Comparison of ENCODE assay signal across 21 mouse cellular contexts in genomic region chr2:31814699-31815098, GRCm38 (mm10). TPM values are rescaled to one million over a fixed set of nuclear protein-coding genes. Genes with fewer than 3 reads are reported as not detected.
A peak's percentile ranks its signal among the peaks of the same experiment; 100 is the strongest.
DNase-seq lines count a peak whose midpoint lies in the region; ATAC-seq and TF ChIP-seq lines count a peak whose summit lies in the region.
"Had no signal": no experiment of that assay in that cellular context is flagged by ENCODE, and none has a peak within 500 bp of the region (broad histone marks: within the 10 kb centered on the region; RNA-seq: fewer than 3 reads in every experiment).

No protein-coding gene starts in this region.

- no peak overlapping the region for H3K9ac ChIP-seq in midbrain, embryonic 15.5 days
- H3K9ac ChIP-seq: embryonic facial prominence, embryonic 13.5 days; liver, embryonic 12.5 days; lung, embryonic 15.5 days; stomach, embryonic 15.5 days had no signal

- no peaks in the 10 kb centered on the region for H3K27me3 ChIP-seq in thymus, adult 2 months (ENCODE audit: control insufficient read depth, insufficient read depth, low read length)
- 0 out of 2 replicates have a peak, but pooled peaks cover 7% of the 10 kb centered on the region for H3K27me3 ChIP-seq in midbrain, embryonic 15.5 days (replicated peaks)
- H3K27me3 ChIP-seq in midbrain, embryonic 10.5 days (ENCODE audit: low read depth, poor library complexity, severe bottlenecking) = peaks cover 12% of the 10 kb centered on the region; the same call in 1 of the 2 replicates
- H3K27me3 ChIP-seq: embryonic facial prominence, embryonic 13.5 days; stomach, embryonic 15.5 days had no signal

- no peaks in the 10 kb centered on the region for H3K9me3 ChIP-seq in midbrain, embryonic 15.5 days
- no peaks in the 10 kb centered on the region for H3K9me3 ChIP-seq in midbrain, embryonic 10.5 days (replicated peaks)
- H3K9me3 ChIP-seq: embryonic facial prominence, embryonic 13.5 days; liver, embryonic 12.5 days; lung, embryonic 15.5 days; stomach, embryonic 15.5 days had no signal

- TF ChIP-seq CTCF in thymus, adult 2 months (IDR thresholded peaks at IDR 0.05; ENCODE audit: borderline replicate concordance, control insufficient read depth, extremely low read depth, insufficient read depth, low read length, poor library complexity) = no peak

- H3K4me1 ChIP-seq in thymus, adult 2 months (replicated peaks; ENCODE audit: control insufficient read depth, insufficient read depth, low read length) = peaks cover 34% of the 10 kb centered on the region
- peaks cover 12% of the 10 kb centered on the region for H3K4me1 ChIP-seq in midbrain, embryonic 15.5 days
- H3K4me1 ChIP-seq in midbrain, embryonic 10.5 days = peaks cover 26% of the 10 kb centered on the region
- H3K4me1 ChIP-seq: stomach, embryonic 15.5 days had no signal

- ATAC-seq in frontal cortex, adult (ENCODE audit: low TSS enrichment) = peak; percentile 82
- ATAC-seq in megakaryocyte, adult 5-6 weeks (ENCODE audit: poor library complexity, severe bottlenecking) = peak; percentile 26; the same call in 1 of the 2 replicates
- ATAC-seq in midbrain, embryonic 15.5 days (replicated peaks) = no peak
- ATAC-seq: liver, embryonic 12.5 days had no signal

- WGBS in thymus, adult 2 months = 16% methylated on average over 7 of the region's 7 CpGs
- WGBS in midbrain, embryonic 15.5 days = 86% methylated on average over 7 of the region's 7 CpGs
- 78% methylated on average over 7 of the region's 7 CpGs for WGBS in midbrain, embryonic 10.5 days

- no peak for DNase-seq in frontal cortex, postnatal 10 days (ENCODE audit: low spot score in 2 of 2)
- peak; percentile 73 for DNase-seq in T-cell, adult 2 months (ENCODE audit: low spot score)
- peak; percentile 44 for DNase-seq in thymus, adult 2 months
- DNase-seq in ovary, postnatal 14 days (ENCODE audit: low spot score) = no peak
- no peak for DNase-seq in midbrain, embryonic 10.5 days (ENCODE audit: low spot score)

- no peak overlapping the region for H3K4me2 ChIP-seq in midbrain, embryonic 15.5 days
- H3K4me2 ChIP-seq: embryonic facial prominence, embryonic 13.5 days; heart, embryonic 11.5 days; liver, embryonic 12.5 days; lung, embryonic 15.5 days; stomach, embryonic 15.5 days had no signal

- no peak overlapping the region for H3K4me3 ChIP-seq in thymus, adult 2 months (ENCODE audit: control insufficient read depth, insufficient read depth, low read length)
- H3K4me3 ChIP-seq in midbrain, embryonic 15.5 days = no peak overlapping the region
- no peak overlapping the region for H3K4me3 ChIP-seq in midbrain, embryonic 10.5 days
- H3K4me3 ChIP-seq: embryonic facial prominence, embryonic 13.5 days; liver, embryonic 12.5 days; lung, embryonic 15.5 days; stomach, embryonic 15.5 days had no signal

- TF ChIP-seq POLR2A in thymus, adult 2 months (IDR thresholded peaks at IDR 0.05; ENCODE audit: control insufficient read depth, extremely low read depth, insufficient read depth, low read length, poor library complexity) = no peak

- H3K36me3 ChIP-seq in thymus, adult 2 months (ENCODE audit: control insufficient read depth, insufficient read depth, low read length) = no peaks in the 10 kb centered on the region
- no peaks in the 10 kb centered on the region for H3K36me3 ChIP-seq in midbrain, embryonic 15.5 days (replicated peaks)
- no peaks in the 10 kb centered on the region for H3K36me3 ChIP-seq in midbrain, embryonic 10.5 days
- H3K36me3 ChIP-seq: embryonic facial prominence, embryonic 13.5 days; liver, embryonic 12.5 days; lung, embryonic 15.5 days; stomach, embryonic 15.5 days had no signal

- no peak overlapping the region for H3K27ac ChIP-seq in thymus, adult 2 months (ENCODE audit: control insufficient read depth, insufficient read depth, low read length)
- H3K27ac ChIP-seq in midbrain, embryonic 15.5 days = no peak overlapping the region
- H3K27ac ChIP-seq in midbrain, embryonic 10.5 days (replicated peaks) = no peak overlapping the region
- H3K27ac ChIP-seq: embryonic facial prominence, embryonic 13.5 days; liver, embryonic 12.5 days; lung, embryonic 15.5 days; stomach, embryonic 15.5 days had no signal

RNA-seq across cellular contexts. Expression of gene Qrfp, which starts 4.3 kb away (rescaled TPM):
- total RNA-seq in megakaryocyte, adult 5-6 weeks (2015) = 0.57 and 0.65 TPM in 2 replicates
- 0.04 and 0.29 TPM in 2 replicates for total RNA-seq in megakaryocyte, adult 5-6 weeks (2017)
- 0.51 and 0.73 TPM in 2 replicates for polyA plus RNA-seq in thymus, adult 2 months (2012; rRNA removed)
- polyA plus RNA-seq in midbrain, embryonic 15.5 days (2015; fragmentation: Nextera tagmentation; extraction: Ambion mirVana) = 0.05 and 0.09 TPM in 2 replicates
- 0.05 and 0.17 TPM in 2 replicates for polyA plus RNA-seq in midbrain, embryonic 10.5 days (2016; fragmentation: Nextera tagmentation; extraction: Ambion mirVana)
- total RNA-seq: adrenal gland, postnatal 10 days; ES-E14; gastrocnemius, postnatal 10 days; heart, postnatal 25 days; left cerebral cortex, adult 8-10 months had no signal
- polyA plus RNA-seq: cerebellum, adult 2 months; cortical plate, adult 2 months; heart, embryonic 11.5 days; hindbrain, embryonic 16.5 days had no signal

RNA-seq across cellular contexts. Expression of gene Fibcd1, which starts 31.1 kb away (rescaled TPM):
- not detected in 2 replicates for total RNA-seq in megakaryocyte, adult 5-6 weeks (2015)
- 0.04 TPM in 1 of 2 replicates, not detected in the other for total RNA-seq in megakaryocyte, adult 5-6 weeks (2017)
- polyA plus RNA-seq in thymus, adult 2 months (2012; rRNA removed) = 0.81 and 1.0 TPM in 2 replicates
- 19.6 and 20.2 TPM in 2 replicates for polyA plus RNA-seq in midbrain, embryonic 15.5 days (2015; fragmentation: Nextera tagmentation; extraction: Ambion mirVana)
- 1.2 and 1.5 TPM in 2 replicates for polyA plus RNA-seq in midbrain, embryonic 10.5 days (2016; fragmentation: Nextera tagmentation; extraction: Ambion mirVana)
- total RNA-seq: heart, postnatal 25 days had no signal
- polyA plus RNA-seq: heart, embryonic 11.5 days; liver, embryonic 12.5 days; lung, embryonic 15.5 days had no signal

Comparison
In these comparisons a context has a peak if more than half of its experiments do, and no peak if none do; other contexts are left out.
1. DNase-seq: peak in T-cell, adult 2 months (single experiment) and thymus, adult 2 months (single experiment); none in frontal cortex, postnatal 10 days (0 of 2), ovary, postnatal 14 days (single experiment) and midbrain, embryonic 10.5 days (single experiment).